Mouse (Mus musculus) left cerebral cortex, postnatal 10 days (tissue): Measurements from ENCODE around the gene Muc4. TPM values are rescaled to one million over a fixed set of nuclear protein-coding genes. Genes with fewer than 3 reads are reported as not detected.
A peak's percentile ranks its signal among the peaks of the same experiment; 100 is the strongest.

Experiments used
- DNase-seq, 2 experiments: peaks; one replicate each; pipeline ENCODE4 v3.0.0; 2021 to 2022; ENCODE audit warnings: low spot score in 2 of 2, mixed read lengths in 1 of 2; ENCODE audit errors: extremely low spot score in 1 of 2
- intact Hi-C: fragments of 180-260 bp; cut with DNase I; formaldehyde crosslinking; loops from one replicate; pipeline ENCODE4 v1.15.1; 2025
- total RNA-seq, 2 experiments: library from RNA; stranded (reverse); gene quantifications; 2 replicates each; pipeline ENCODE4 v1.2.3; 2021

The Muc4 gene
- total RNA-seq, 2 experiments from 2014 or later: not detected

GRCm38 (mm10) chr16:32790056-32790455 lies 54.4 kb downstream of the Muc4 start:
- no peak for DNase-seq
- intact Hi-C loops: no loop called here

GRCm38 (mm10) chr16:32795177-32795576 lies 59.5 kb downstream of the Muc4 start:
- intact Hi-C loops: no loop called here

DNA sequence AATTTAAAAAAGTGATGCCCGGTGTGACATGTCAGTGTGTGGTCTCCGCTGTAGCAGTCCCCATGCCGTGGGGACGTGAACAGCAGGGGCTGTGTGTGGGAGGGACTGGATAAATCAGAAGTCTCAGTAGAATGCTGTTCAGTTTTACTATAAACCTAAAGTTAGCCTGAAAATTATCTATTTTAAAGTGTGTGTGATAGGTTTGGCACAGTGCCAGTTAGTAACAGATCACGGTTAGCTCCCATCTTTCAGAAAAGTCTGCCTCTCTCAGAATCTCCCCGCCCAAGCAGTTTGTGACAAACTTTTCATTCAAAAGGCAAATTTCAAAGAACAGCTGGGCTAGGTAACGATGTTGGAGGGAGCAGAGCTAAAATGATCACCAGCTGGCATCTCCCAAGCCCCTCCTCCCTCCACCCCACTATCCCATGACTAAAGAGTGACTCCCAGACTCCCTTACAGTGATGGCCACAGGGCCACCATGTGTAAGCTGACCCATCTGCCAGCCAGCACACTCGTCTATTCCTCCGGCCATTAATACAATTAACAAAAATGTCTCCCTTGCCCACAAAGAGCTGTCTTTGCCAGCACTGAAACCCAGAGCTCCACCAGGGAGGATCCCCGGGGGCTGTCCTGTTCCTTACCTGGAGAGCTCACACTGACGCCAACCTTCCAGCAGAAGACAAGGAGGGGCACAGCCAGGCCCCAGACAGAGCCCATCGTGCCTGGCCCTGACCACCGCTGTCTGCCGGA lies 61.2 kb downstream of the Muc4 start:
- intact Hi-C loops: no loop called here
- no peak for DNase-seq

More at GRCm38 (mm10) chr16:32795177-32795576, 59.5 kb downstream of the Muc4 start:
- DNase-seq: no peak

GRCm38 (mm10) chr16:32797426-32797689 lies 61.7 kb downstream of the Muc4 start, which contains the start of gene Muc20:
TSS of gene Muc20 (minus strand) at chr16:32797435.
- DNase-seq: no peak
- intact Hi-C loops: no loop called here

GRCm38 (mm10) chr16:32803252-32803853 lies 67.7 kb downstream of the Muc4 start:
- intact Hi-C loops: no loop called here
- peak; percentile 61 to 75 for DNase-seq

- intact Hi-C loops: no loop called here
- no peak for DNase-seq
These were observed 68.2 kb downstream of the Muc4 start for GRCm38 (mm10) chr16:32803901-32804300.

DNA sequence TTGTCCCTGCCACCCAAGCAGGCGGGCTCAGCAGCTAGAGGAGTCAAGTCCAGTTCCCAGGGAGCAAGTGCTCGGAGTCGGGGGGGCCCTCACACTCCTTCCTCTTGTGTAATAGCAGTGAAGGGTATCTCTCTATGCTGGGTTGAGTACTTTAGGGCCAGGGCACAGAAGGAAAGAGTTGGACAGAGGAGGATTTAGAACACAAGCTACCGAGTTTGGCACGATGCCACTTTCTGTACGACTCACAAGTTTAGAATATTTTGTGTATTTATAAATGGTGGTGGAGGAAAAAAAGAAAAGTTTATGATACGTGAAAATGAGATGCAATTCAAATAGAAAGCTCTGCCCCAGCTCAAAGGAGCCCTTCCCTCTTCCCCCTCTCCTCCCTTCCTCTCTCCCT lies 69.5 kb downstream of the Muc4 start:
- intact Hi-C loops: no loop called here
- DNase-seq: no peak

DNA sequence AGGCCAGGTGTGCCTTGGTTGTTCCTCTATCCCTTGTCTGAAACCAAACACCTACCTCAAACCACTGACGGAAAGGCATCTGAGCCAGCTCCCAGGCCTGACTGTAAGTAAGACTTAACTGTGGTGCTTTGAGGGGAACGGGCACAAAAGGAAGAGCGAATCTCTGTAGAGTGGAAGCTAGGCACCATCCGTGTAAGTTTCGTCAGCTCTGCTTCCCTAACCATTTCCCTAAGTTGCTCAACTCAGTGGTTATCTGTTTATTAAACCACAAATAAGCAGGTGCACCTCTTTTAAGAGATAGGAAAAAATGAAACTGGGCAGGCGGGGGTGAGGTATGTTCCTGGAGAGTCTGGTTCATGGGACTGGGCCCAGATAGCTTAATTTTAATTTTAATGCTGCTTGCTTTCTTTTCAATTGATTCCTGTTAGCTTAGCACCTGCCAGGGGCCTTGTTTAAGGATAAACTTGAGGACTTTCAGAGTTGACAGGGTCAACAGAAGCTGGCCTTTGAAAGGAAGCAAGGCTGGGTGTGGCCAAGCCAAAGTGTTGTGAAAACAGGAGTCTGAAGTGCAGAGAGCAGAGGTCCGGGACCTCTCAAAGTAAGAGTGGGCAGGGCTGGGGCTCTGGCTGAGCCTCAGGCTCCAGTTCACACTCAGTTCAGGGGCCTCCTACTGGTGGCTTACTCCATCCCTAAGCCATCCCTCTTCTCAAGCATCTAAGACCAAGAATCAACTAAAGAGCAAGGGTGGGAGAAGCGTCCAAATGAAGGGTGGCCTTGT lies 71.9 kb downstream of the Muc4 start:
- intact Hi-C loops: no loop called here
- no peak for DNase-seq

DNA sequence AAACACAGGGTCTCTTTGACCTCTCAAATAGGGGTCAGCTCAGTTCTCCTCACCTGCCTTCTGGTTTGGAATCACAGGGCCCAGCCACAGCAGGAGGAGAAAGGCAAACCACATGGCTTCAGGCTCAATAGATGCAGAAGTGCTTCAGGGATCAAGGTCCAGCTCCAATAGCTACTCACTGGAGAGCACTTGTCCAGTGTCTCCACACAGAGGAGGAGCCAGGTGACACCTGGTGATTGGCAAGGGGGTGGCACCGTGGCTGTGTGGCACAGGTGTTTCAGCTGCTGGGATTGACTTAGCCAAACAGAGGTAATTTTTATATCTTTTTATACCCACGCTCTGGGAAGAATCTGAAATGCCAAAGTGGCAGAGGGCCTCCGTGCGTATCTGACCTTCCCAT lies 74.6 kb downstream of the Muc4 start, which contains the start of gene Smbd1:
Smbd1 (minus strand) TSS at position 157 of the 400 bp plus-strand sequence.
- intact Hi-C loops: no loop called here
- DNase-seq: no peak

GRCm38 (mm10) chr16:32812888-32813361 lies 77.2 kb downstream of the Muc4 start:
- intact Hi-C loops: no loop called here
- DNase-seq: peak; percentile 71 to 92

GRCm38 (mm10) chr16:32813362-32813761 lies 77.7 kb downstream of the Muc4 start:
- intact Hi-C loops: no loop called here
- DNase-seq: no peak

GRCm38 (mm10) chr16:32813771-32814170 lies 78.1 kb downstream of the Muc4 start:
- intact Hi-C loops: no loop called here
- DNase-seq: no peak

- intact Hi-C loops: no loop called here
- DNase-seq: peak in 1 of 2 experiments; percentile 34
These were observed 78.9 kb downstream of the Muc4 start for GRCm38 (mm10) chr16:32814539-32814938.

GRCm38 (mm10) chr16:32815160-32815605 lies 79.5 kb downstream of the Muc4 start:
- peak in 1 of 2 experiments; percentile 38 for DNase-seq
- intact Hi-C loops: loop anchor here (5.0 kb wide), 1 partner anchor 197 kb away; no protein-coding TSS in a partner anchor

- no peak for DNase-seq
- intact Hi-C loops: loop anchor here (5.0 kb wide), 1 partner anchor 194 kb away; no protein-coding TSS in a partner anchor
These were observed 82.3 kb downstream of the Muc4 start for GRCm38 (mm10) chr16:32818036-32818435.

DNA sequence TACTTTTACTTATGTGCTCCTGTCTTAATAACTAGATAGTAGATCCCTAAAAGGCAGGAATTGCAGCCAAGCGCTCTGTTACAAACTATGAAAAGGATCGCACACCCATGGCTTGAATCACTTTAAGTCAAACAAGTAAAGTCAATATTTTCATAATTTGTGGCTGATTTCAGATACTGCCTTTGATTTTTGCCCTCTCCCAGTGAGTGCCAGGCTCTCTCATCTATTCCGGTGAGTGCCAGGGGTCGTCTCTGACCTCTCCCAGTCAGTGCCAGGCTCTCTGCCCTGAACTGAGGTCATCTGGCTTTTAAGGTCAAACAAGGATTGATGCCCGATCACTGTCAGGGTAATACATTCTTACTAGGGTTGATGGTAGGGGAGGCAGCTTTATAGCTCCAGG lies 82.8 kb downstream of the Muc4 start:
- intact Hi-C loops: loop anchor here (5.0 kb wide), 1 partner anchor 194 kb away; no protein-coding TSS in a partner anchor
- no peak for DNase-seq

DNA sequence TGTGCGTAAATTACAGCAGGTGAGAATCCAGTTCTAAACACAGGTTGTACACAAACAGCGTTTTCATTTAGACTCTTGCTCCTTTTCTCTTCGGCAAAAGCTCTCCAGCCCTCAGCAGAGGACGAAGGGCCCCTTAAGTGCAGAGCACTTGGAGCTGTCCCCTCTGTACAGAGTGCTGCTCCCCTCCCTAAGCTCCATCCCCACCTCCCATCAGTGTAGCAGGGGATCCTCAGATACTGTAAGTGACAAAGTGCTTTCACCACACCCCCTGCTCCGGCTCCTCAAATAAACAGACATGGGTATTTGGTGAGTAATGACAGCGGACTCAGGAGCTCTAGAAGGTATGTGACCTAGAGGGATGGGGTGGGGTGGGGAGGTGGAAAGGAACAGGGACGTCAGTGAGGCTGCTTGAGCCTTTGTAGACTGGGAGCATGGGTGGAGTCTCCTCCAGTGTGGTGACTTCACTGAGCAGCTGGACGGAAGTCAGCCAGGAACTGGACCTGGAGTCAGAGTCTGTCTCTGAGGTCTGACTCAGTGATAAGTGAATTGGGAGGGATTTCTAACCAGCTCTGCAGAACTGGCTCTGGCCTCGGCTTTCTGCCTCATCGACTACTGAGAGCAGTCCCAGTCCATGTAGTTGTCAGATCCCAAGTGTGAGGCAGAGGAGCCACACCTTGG lies 86.2 kb downstream of the Muc4 start:
- no peak for DNase-seq
- intact Hi-C loops: no loop called here

- intact Hi-C loops: no loop called here
- DNase-seq: no peak
These were observed 86.8 kb downstream of the Muc4 start for GRCm38 (mm10) chr16:32822450-32822827.

DNA sequence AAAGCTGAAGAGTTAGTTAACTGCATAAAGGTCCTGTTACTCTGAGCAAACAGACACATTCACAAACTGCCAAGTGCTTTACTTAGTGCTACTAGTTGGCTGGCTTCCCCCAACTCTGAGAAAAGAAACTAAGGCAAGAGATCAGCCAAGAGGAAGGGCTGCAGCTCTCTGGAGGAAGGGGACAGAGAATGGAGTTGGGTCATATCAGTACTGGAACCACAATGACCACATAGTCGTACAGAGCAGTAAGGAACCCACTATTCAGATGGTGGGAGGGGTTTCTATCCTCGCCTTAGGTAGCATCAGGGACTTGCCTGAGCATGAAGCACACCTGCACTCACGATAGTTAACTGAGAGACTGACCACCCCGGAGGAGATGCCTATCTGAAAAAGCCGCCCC lies 87.2 kb downstream of the Muc4 start:
- intact Hi-C loops: no loop called here
- no peak for DNase-seq
